Mouse (Mus musculus) right cerebral cortex, postnatal 36 days (tissue): ENCODE data around the gene Mrgprh.
A peak's percentile ranks its signal among the peaks of the same experiment; 100 is the strongest.

Experiments used
- DNase-seq, 2 experiments: peaks; one replicate each; pipeline ENCODE4 v3.0.0; 2022; ENCODE audit warnings: low spot score in 2 of 2, mixed read lengths in 1 of 2

Mrgprh gene

GRCm38 (mm10) chr17:12916588-12917380, 41.0 kb downstream of the Mrgprh start:
- DNase-seq: peak in 1 of 2 experiments; percentile 34

DNA sequence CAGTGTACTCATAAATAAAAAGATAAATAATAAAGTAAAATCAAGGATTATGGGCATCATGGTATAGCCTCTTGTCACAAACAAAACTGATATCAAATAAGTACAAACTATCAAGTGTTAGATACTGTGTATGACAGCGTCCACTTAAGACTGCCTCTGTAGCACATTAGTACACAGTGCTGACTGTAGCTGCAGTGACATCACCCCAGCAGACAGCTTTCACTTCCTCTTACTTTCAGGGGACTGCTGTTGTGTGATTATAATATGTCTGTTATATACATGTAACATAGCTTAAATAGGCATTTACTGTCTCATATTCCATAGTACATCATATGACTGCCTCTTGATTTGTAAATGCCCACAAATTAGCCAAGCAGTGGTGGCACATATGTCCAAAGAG, 45.2 kb downstream of the Mrgprh start:
- no peak for DNase-seq

DNA sequence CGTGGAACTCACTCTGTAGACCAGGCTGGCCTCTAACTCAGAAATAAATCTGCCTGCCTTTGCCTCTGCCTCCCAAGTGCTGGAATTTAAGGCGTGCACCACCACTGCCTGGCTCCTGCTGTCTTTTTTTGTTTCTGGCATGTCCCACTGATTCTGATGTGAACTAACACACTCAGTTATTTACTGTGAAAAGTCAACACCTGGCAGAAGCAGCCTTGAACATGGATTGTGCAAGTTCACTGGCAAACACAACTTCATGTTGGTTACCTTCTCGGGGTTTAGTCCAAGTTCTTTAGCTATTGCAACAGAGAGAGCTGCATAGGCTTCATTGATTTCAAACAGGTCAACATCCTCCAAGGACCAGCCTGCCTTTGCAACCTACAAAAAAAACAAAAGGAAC, 49.2 kb downstream of the Mrgprh start:
- DNase-seq: no peak

GRCm38 (mm10) chr17:12925703-12926180, 49.9 kb downstream of the Mrgprh start:
- DNase-seq: no peak
